Mouse (Mus musculus): ENCODE measurements around the gene Fmo3. TPM values are rescaled to one million over a fixed set of nuclear protein-coding genes. Genes with fewer than 3 reads are reported as not detected.

Fmo3 gene
- polyA plus RNA-seq, 1 experiment from 2014 or later = not detected

GRCm38 (mm10) chr1:162916661-162917060, 67.7 kb downstream of the Fmo3 start:
- Histone ChIP-seq H3K9ac (no peak overlapping the region), H3K4me2 (no peak overlapping the region), H3K27me3 (no peaks in the 10 kb centered on the region), H3K9me3 (no peaks in the 10 kb centered on the region), H3K4me1 (no peaks in the 10 kb centered on the region), H3K4me3 (replicated peaks) (no peak overlapping the region), H3K36me3 (replicated peaks) (no peaks in the 10 kb centered on the region), H3K27ac (no peak overlapping the region)
- 77% methylated on average over 8 of the region's 8 CpGs for WGBS
- ATAC-seq (ENCODE audit: low FRiP score) = no peak

DNA sequence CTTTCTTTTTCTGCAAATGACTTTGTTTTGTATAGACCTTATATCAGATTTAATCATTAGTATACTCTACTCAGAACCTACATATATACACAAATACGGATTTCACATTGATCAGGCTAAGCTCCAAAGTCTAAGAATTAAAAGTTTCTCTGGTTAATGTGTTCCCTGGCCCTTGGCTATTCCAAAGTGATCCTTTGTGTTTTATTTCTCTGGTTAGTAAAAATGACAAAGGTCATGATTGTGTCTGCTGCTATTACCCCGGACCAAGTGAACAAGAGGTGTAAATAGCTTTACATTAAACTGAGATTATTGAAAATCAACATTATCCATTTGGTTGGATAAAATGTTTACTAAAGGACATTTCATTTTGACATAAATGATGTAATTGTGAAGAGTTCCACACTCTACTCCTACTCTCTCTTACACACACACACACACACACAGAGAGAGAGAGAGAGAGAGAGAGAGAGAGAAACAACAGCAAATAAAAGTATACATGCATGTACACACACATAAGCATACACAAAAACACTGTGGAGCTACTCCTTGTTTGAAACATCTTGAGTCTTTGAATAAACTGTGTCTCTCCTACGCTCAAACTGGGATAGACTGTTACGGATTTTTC, 69.3 kb downstream of the Fmo3 start:
- Histone ChIP-seq H3K9me3 (no peaks in the 10 kb centered on the region), H3K9ac (no peak overlapping the region), H3K4me1 (no peaks in the 10 kb centered on the region), H3K27ac (no peak overlapping the region), H3K27me3 (no peaks in the 10 kb centered on the region), H3K4me2 (no peak overlapping the region), H3K4me3 (replicated peaks) (no peak overlapping the region), H3K36me3 (replicated peaks) (no peaks in the 10 kb centered on the region)
- no peak for ATAC-seq (ENCODE audit: low FRiP score)
- 90% methylated on average over 4 of the region's 4 CpGs for WGBS

DNA sequence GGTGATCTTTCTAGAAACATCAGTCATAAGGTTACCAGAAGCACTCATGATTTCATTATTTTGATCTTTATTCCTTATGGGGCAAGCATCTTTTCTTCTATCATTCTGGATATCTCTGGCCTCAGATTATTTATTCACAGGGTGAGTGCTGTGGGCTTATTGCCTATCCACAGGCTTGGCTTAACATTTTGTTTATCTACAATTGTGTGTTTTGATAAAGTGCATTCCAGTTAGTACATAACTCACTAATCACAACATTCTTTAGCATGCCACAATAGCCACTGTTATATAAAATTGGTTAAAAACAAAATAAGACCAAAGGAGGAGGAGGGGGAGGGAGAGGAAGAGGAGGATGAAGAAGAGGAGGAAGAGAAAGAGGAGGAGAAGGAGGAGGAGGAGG, 72.2 kb downstream of the Fmo3 start:
- Histone ChIP-seq H3K4me2 (no peak overlapping the region), H3K4me3 (replicated peaks) (no peak overlapping the region)
- no peak for ATAC-seq (ENCODE audit: low FRiP score)

More for the DNA sequence above, 72.2 kb downstream of the Fmo3 start:
- Histone ChIP-seq H3K9ac (no peak overlapping the region), H3K9me3 (no peaks in the 10 kb centered on the region), H3K27ac (no peak overlapping the region), H3K4me1 (no peaks in the 10 kb centered on the region), H3K36me3 (replicated peaks) (no peaks in the 10 kb centered on the region), H3K27me3 (no peaks in the 10 kb centered on the region)

Other genes starting within 250 kb of the Fmo3 start
- gene Prrc2c, start 244.0 kb downstream of the Fmo3 start, polyA plus RNA-seq (2016; fragmentation: Nextera tagmentation; extraction: Ambion mirVana) = 162 and 169 TPM in 2 replicates
- gene Fmo4, start 170.6 kb downstream of the Fmo3 start, polyA plus RNA-seq (2016; fragmentation: Nextera tagmentation; extraction: Ambion mirVana) = 0.23 TPM in 1 of 2 replicates, not detected in the other
- 11.0 and 15.9 TPM in 2 replicates for gene Fmo1, start 117.9 kb downstream of the Fmo3 start, polyA plus RNA-seq (2016; fragmentation: Nextera tagmentation; extraction: Ambion mirVana)
- 0.67 TPM in 1 of 2 replicates, not detected in the other for gene Fmo2, start 85.8 kb downstream of the Fmo3 start, polyA plus RNA-seq (2016; fragmentation: Nextera tagmentation; extraction: Ambion mirVana)
- 0.14 and 0.91 TPM in 2 replicates for gene Fmo6, start 47.0 kb downstream of the Fmo3 start, polyA plus RNA-seq (2016; fragmentation: Nextera tagmentation; extraction: Ambion mirVana)
- not detected in 2 replicates for gene Mroh9, start 101.1 kb upstream of the Fmo3 start, polyA plus RNA-seq (2016; fragmentation: Nextera tagmentation; extraction: Ambion mirVana)

Data from forebrain, embryonic 12.5 days (tissue).